Comparison of ENCODE assay signal across 8 mouse cellular contexts in the genomic region with DNA sequence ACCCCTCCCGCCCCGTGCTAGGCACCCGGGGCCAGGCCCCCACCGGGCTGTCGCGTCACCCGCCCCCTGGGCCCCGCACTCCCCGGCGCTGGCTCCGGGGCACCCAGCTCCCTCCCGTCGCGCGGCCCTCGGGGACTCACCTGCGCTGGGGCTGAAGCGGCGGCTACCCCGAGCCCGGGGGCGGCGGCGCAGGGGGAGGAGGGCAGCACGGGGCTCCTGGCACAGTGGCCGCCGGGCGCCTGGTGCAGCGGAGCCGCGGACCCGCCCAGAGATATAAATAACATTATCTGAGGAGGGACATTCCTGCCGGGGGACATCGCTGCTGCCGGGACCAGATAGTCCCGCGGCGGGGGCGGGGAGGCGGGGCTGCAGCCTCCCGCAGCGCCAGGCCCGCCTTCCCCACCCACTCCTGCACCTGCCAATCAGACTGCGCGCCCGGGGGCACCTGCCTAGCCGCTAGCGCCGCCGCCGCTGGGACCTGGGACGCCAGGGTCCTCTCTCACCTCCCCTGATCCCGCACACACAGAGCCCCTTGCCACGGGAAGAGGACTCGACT. TPM values are rescaled to one million over a fixed set of nuclear protein-coding genes. Genes with fewer than 3 reads are reported as not detected.
DNase-seq lines count a peak whose midpoint lies in the region; ATAC-seq and TF ChIP-seq lines count a peak whose summit lies in the region.

No protein-coding gene starts in this region.

- peak; percentile 45 for DNase-seq in WW6 (ENCODE audit: low read depth, low spot score)
- DNase-seq in cerebellum, adult 9-10 months, result peak; percentile 89
- DNase-seq in gastrocnemius, adult 18-20 months (ENCODE audit: low spot score), result peak; percentile 82
- DNase-seq in hindbrain, embryonic 14.5 days (ENCODE audit: low spot score), result peak; percentile 61
- peak; percentile 81 to 86 for DNase-seq in left cerebral cortex, adult 2 months (ENCODE audit: extremely low spot score in 1 of 2, low spot score in 2 of 2)
- peak; percentile 54 for DNase-seq in lung, postnatal 4 days
- peak; percentile 24 for DNase-seq in retina, postnatal 7 days (ENCODE audit: low read depth, low spot score)
- DNase-seq in thymus, postnatal 4 days, result peak; percentile 88

- H3K4me1 ChIP-seq in hindbrain, embryonic 14.5 days (replicated peaks; ENCODE audit: control insufficient read depth, insufficient read depth, low read length), result 0 out of 2 replicates have a peak, but pooled peaks cover 8% of the 10 kb centered on the region

- 0% methylated on average over 49 of the region's 55 CpGs for WGBS in hindbrain, embryonic 14.5 days

- H3K9me3 ChIP-seq in hindbrain, embryonic 14.5 days (ENCODE audit: control insufficient read depth, low read length), result no peaks in the 10 kb centered on the region

- H3K27ac ChIP-seq in hindbrain, embryonic 14.5 days, result 0 out of 2 replicates have a peak overlapping the region, but pooled peaks have one; percentile 49
- H3K27ac ChIP-seq in left cerebral cortex, adult 2 months, result peak overlapping the region; percentile 87

- H3K27me3 ChIP-seq in hindbrain, embryonic 14.5 days (ENCODE audit: control insufficient read depth, insufficient read depth, low read length), result peaks cover 42% of the 10 kb centered on the region

- ATAC-seq in hindbrain, embryonic 14.5 days (ENCODE audit: low FRiP score), result peak; percentile 74

- peak overlapping the region; percentile 62 for H3K4me3 ChIP-seq in hindbrain, embryonic 14.5 days (replicated peaks; ENCODE audit: low read length)
- H3K4me3 ChIP-seq in left cerebral cortex, adult 2 months, result peak overlapping the region; percentile 95

- intact Hi-C loops in left cerebral cortex, adult 2 months (cut with DNase I), result loop anchor here (2.0 to 5.0 kb wide), 3 partner anchors 59 to 118 kb away; partner anchors contain the start of gene Rab15

- no peaks in the 10 kb centered on the region for H3K36me3 ChIP-seq in hindbrain, embryonic 14.5 days (replicated peaks; ENCODE audit: control insufficient read depth, insufficient read depth)

- peak overlapping the region; percentile 99 for H3K4me2 ChIP-seq in hindbrain, embryonic 14.5 days (replicated peaks)

- peak overlapping the region; percentile 64 for H3K9ac ChIP-seq in hindbrain, embryonic 14.5 days

- no peak for TF ChIP-seq CTCF in left cerebral cortex, adult 2 months (IDR thresholded peaks at IDR 0.05)

RNA-seq across cellular contexts. Expression of gene Sptb, which starts 0.5 kb away (rescaled TPM):
- total RNA-seq in gastrocnemius, adult 18-20 months (2021), result 100 to 1,000 TPM; 158 to 172 TPM
- 11.3 and 11.5 TPM in 2 replicates for polyA plus RNA-seq in hindbrain, embryonic 14.5 days (2014; fragmentation: Nextera tagmentation; extraction: Ambion mirVana)
- total RNA-seq in left cerebral cortex, adult 2 months (2021), result 100 to 1,000 TPM in 1 of 2 experiments, 10 to 100 TPM in 1; 96.7 to 104 TPM

RNA-seq across cellular contexts. Expression of gene Churc1, which starts 55.5 kb away (rescaled TPM):
- total RNA-seq in gastrocnemius, adult 18-20 months (2021), result 10 to 100 TPM; 56.7 to 60.1 TPM
- polyA plus RNA-seq in hindbrain, embryonic 14.5 days (2014; fragmentation: Nextera tagmentation; extraction: Ambion mirVana), result 123 and 161 TPM in 2 replicates
- total RNA-seq in left cerebral cortex, adult 2 months (2021), result 10 to 100 TPM; 35.3 to 35.4 TPM

RNA-seq across cellular contexts. Expression of gene Fntb, which starts 55.5 kb away (rescaled TPM):
- 10 to 100 TPM; 11.7 to 12.1 TPM for total RNA-seq in gastrocnemius, adult 18-20 months (2021)
- polyA plus RNA-seq in hindbrain, embryonic 14.5 days (2014; fragmentation: Nextera tagmentation; extraction: Ambion mirVana), result 40.4 and 43.9 TPM in 2 replicates
- total RNA-seq in left cerebral cortex, adult 2 months (2021), result 10 to 100 TPM; 27.9 to 28.4 TPM

Comparison
In these comparisons a context has a peak if more than half of its experiments do, and no peak if none do; other contexts are left out.
1. Peak in every context shown above with its lines: DNase-seq, ATAC-seq, H3K4me3 ChIP-seq and H3K27ac ChIP-seq.
2. DNase-seq: peak in every context shown above with its lines; median percentile 89 in cerebellum, adult 9-10 months; 88 in thymus, postnatal 4 days; 84 in left cerebral cortex, adult 2 months; 82 in gastrocnemius, adult 18-20 months; 61 in hindbrain, embryonic 14.5 days; 54 in lung, postnatal 4 days; 45 in WW6; 24 in retina, postnatal 7 days.